Mouse (Mus musculus) forebrain, postnatal 0 days (tissue): ENCODE measurements around the gene Camkmt. TPM values are rescaled to one million over a fixed set of nuclear protein-coding genes. Genes with fewer than 3 reads are reported as not detected.

Source experiments
- ATAC-seq: fragments of 200-750 bp; cut with Nextera tagmentation; 2 replicates; pipeline ENCODE4 v1.8.0; 2017; ENCODE audit warnings: mild to moderate bottlenecking, moderate library complexity
- DNase-seq: peaks from one replicate; pipeline ENCODE4 v3.0.0-alpha.2; 2015
- H3K27ac ChIP-seq: fragments of 300-500 bp; sonication (generic); 2 replicates; pipeline ENCODE4 v1.5.1; 2014; ENCODE audit warnings: low read depth, mild to moderate bottlenecking, antibody characterized with exemption, low read length, moderate library complexity, mixed read lengths
- H3K27me3 ChIP-seq: fragments of 300-500 bp; sonication (generic); 2 replicates; pipeline ENCODE4 v1.6.1; 2014; ENCODE audit warnings: mild to moderate bottlenecking, low read length, mixed read lengths; ENCODE audit not compliant: insufficient read depth
- H3K36me3 ChIP-seq: fragments of 300-500 bp; sonication (generic); 2 replicates; pipeline ENCODE4 v1.6.1; 2014; ENCODE audit warnings: mild to moderate bottlenecking, moderate library complexity; ENCODE audit not compliant: insufficient read depth
- H3K4me1 ChIP-seq: fragments of 300-500 bp; sonication (generic); 2 replicates; pipeline ENCODE4 v1.6.1; 2014; ENCODE audit warnings: antibody characterized with exemption; ENCODE audit not compliant: insufficient read depth
- H3K4me2 ChIP-seq: fragments of 300-500 bp; sonication (generic); 2 replicates; pipeline ENCODE4 v1.6.1; 2014; ENCODE audit warnings: low read depth, mild to moderate bottlenecking, moderate library complexity
- H3K4me3 ChIP-seq: fragments of 300-500 bp; sonication (generic); 2 replicates; pipeline ENCODE4 v1.5.1; 2014; ENCODE audit warnings: low read depth, low read length, mixed read lengths
- H3K9ac ChIP-seq: fragments of 300-500 bp; sonication (generic); 2 replicates; pipeline ENCODE4 v1.6.1; 2014; ENCODE audit warnings: mild to moderate bottlenecking
- H3K9me3 ChIP-seq: fragments of 300-500 bp; sonication (generic); 2 replicates; pipeline ENCODE4 v1.6.1; 2016; ENCODE audit warnings: low read length
- CTCF ChIP-seq: sonication (generic); IDR thresholded peaks from 2 replicates; pipeline ENCODE4 v1.5.1; 2016; ENCODE audit warnings: antibody characterized with exemption, control low read depth, low read depth
- WGBS: fragments of 180-500 bp; shearing (Covaris S2); extraction: QIAGEN DNeasy Blood & Tissue Kit; methylation state at CpG from one replicate; pipeline ENCODE4 v1.1.7; 2014; 5-methylcytosine and 5-hydroxymethylcytosine counted together
- polyA plus RNA-seq: library from polyadenylated mRNA; unstranded; fragments of >200 nt; fragmentation: Nextera tagmentation; extraction: Ambion mirVana; gene quantifications from 2 replicates; pipeline ENCODE4 v1.2.1, GENCODE M21; 2015
- total RNA-seq: library from RNA; depleted of rRNA; stranded (reverse); fragments of >200 nt; gene quantifications from 2 replicates; pipeline ENCODE4 v1.2.3, GENCODE M21; 2014

Camkmt gene
- total and polyA plus RNA-seq, 2 experiments from 2014 or later = 14.3 to 16.4 TPM

- Histone ChIP-seq H3K9ac (no peak overlapping the region), H3K9me3 (no peaks in the 10 kb centered on the region), H3K27ac (no peak overlapping the region), H3K36me3 (no peaks in the 10 kb centered on the region), H3K27me3 (no peaks in the 10 kb centered on the region), H3K4me2 (no peak overlapping the region), H3K4me3 (no peak overlapping the region), H3K4me1 (no peaks in the 10 kb centered on the region)
- no peak for TF ChIP-seq CTCF
- WGBS = 74% methylated on average over 10 of the region's 10 CpGs
- ATAC-seq (peak; percentile 27; the same call in 1 of the 2 replicates), DNase-seq (no peak)
Measured at GRCm38 (mm10) chr17:85406195-85406594, 315.8 kb downstream of the Camkmt start.

GRCm38 (mm10) chr17:85428831-85429230 is 338.5 kb downstream of the Camkmt start:
- H3K27ac ChIP-seq = no peak overlapping the region
- WGBS = 85% methylated on average over 7 of the region's 7 CpGs
- DNase-seq (no peak), ATAC-seq (no peak)
- no peaks in the 10 kb centered on the region for H3K4me1 ChIP-seq
- no peak overlapping the region for H3K4me2 ChIP-seq
- H3K4me3 ChIP-seq = no peak overlapping the region
- H3K27me3 ChIP-seq = no peaks in the 10 kb centered on the region
- H3K9me3 ChIP-seq = no peaks in the 10 kb centered on the region
- H3K36me3 ChIP-seq = no peaks in the 10 kb centered on the region
- no peak overlapping the region for H3K9ac ChIP-seq
- no peak for TF ChIP-seq CTCF

DNA sequence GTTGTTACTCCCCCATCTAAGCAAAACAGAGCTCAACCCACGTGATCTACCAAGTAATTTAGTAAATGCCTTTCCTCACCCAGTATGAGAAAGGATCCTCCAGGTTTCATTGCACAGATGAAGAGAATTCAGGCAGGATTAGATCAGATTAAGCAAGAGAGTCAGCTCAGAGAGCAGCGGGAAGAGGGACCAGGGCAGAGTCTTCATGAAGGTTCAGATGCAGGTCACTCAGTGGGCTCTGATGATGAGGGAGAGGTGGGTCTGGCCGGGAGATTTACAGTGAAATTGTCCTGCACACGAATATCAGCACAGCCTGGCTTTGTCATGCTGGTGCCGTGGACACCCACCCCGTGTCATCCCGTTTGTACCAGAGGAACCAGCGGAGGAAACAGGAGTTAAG is 342.6 kb downstream of the Camkmt start:
- no peak overlapping the region for H3K27ac ChIP-seq
- H3K4me3 ChIP-seq = no peak overlapping the region
- no peaks in the 10 kb centered on the region for H3K27me3 ChIP-seq
- no peak overlapping the region for H3K4me2 ChIP-seq
- TF ChIP-seq CTCF = no peak
- no peak for DNase-seq
- no peak for ATAC-seq
- H3K36me3 ChIP-seq = no peaks in the 10 kb centered on the region
- WGBS = 37% methylated on average over 8 of the region's 8 CpGs
- H3K9ac ChIP-seq = no peak overlapping the region
- no peaks in the 10 kb centered on the region for H3K9me3 ChIP-seq
- no peaks in the 10 kb centered on the region for H3K4me1 ChIP-seq

- DNase-seq = no peak
- no peaks in the 10 kb centered on the region for H3K4me1 ChIP-seq
- H3K4me2 ChIP-seq = no peak overlapping the region
- WGBS = 70% methylated on average over 8 of the region's 8 CpGs
- H3K9me3 ChIP-seq = no peaks in the 10 kb centered on the region
- no peak overlapping the region for H3K27ac ChIP-seq
- TF ChIP-seq CTCF = no peak
- H3K36me3 ChIP-seq = no peaks in the 10 kb centered on the region
- H3K4me3 ChIP-seq = no peak overlapping the region
- no peak for ATAC-seq
- no peaks in the 10 kb centered on the region for H3K27me3 ChIP-seq
- H3K9ac ChIP-seq = no peak overlapping the region
Measured at GRCm38 (mm10) chr17:85443036-85443435, 352.7 kb downstream of the Camkmt start.

GRCm38 (mm10) chr17:85454419-85454983 is 364.1 kb downstream of the Camkmt start:
- ATAC-seq (peak; percentile 80), DNase-seq (no peak)
- peaks cover 41% of the 10 kb centered on the region for H3K27me3 ChIP-seq
- H3K4me3 ChIP-seq = 0 out of 2 replicates have a peak overlapping the region, but pooled peaks have one; percentile 1
- TF ChIP-seq CTCF = no peak
- peak overlapping the region; percentile 60; the same call in 1 of the 2 replicates for H3K27ac ChIP-seq
- no peaks in the 10 kb centered on the region for H3K9me3 ChIP-seq
- no peaks in the 10 kb centered on the region for H3K36me3 ChIP-seq
- H3K4me2 ChIP-seq = peak overlapping the region; percentile 33
- 11% methylated on average over 23 of the region's 23 CpGs for WGBS
- peak overlapping the region; percentile 18; the same call in 1 of the 2 replicates for H3K9ac ChIP-seq
- 0 out of 2 replicates have a peak, but pooled peaks cover 3% of the 10 kb centered on the region for H3K4me1 ChIP-seq

DNA sequence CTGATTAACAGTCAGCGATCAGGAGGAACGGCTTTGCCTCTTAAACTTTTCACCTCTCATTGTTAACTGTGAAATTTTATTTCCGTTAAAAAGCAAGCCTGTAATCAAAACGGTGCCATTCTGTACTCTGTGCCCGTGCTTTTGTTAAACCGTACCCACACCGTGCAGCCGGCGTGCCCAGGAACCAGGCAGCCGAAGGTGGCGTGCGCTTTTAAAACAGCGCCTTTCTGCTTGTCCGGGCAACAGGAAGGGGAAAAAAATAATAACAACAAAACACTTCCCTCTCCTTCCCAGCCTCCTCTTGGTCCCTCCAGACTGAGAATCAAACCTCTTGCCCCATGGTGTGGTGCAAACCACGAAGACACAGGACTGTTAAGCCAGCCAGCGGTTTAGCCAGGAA is 364.7 kb downstream of the Camkmt start:
- DNase-seq (no peak), ATAC-seq (peak; percentile 76; the same call in 1 of the 2 replicates)
- Histone ChIP-seq H3K9ac (no peak overlapping the region), H3K4me1 (0 out of 2 replicates have a peak, but pooled peaks cover 3% of the 10 kb centered on the region), H3K36me3 (no peaks in the 10 kb centered on the region), H3K27ac (no peak overlapping the region), H3K9me3 (no peaks in the 10 kb centered on the region), H3K27me3 (peaks cover 47% of the 10 kb centered on the region), H3K4me3 (0 out of 2 replicates have a peak overlapping the region, but pooled peaks have one; percentile 9), H3K4me2 (peak overlapping the region; percentile 33)
- TF ChIP-seq CTCF = no peak
- 4% methylated on average over 16 of the region's 16 CpGs for WGBS

DNA sequence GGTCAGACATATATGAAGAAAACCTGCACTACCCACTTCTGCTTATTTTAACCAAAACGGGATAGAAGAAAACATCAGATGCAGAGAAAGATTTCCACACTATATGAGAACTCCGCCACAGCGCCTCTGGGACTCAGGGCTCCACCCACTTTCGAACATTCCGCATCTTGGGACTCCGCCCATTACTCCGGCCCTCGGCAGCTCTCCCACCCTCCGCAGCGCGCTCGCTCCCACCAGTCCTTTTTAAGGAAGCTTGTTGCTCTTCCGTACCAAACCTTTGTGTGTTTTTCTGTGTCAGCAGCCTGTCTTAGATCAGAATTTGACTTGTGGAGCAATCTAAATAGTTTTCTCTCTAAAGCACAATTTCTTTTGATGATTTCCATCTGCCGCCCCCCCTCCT is 367.7 kb downstream of the Camkmt start:
- Histone ChIP-seq H3K9ac (no peak overlapping the region), H3K4me2 (peak overlapping the region; percentile 26; the same call in 1 of the 2 replicates), H3K4me1 (0 out of 2 replicates have a peak, but pooled peaks cover 3% of the 10 kb centered on the region), H3K36me3 (no peaks in the 10 kb centered on the region), H3K27me3 (peaks cover 75% of the 10 kb centered on the region), H3K9me3 (no peaks in the 10 kb centered on the region), H3K27ac (no peak overlapping the region), H3K4me3 (no peak overlapping the region)
- WGBS = 9% methylated on average over 14 of the region's 14 CpGs
- no peak for TF ChIP-seq CTCF
- ATAC-seq (no peak), DNase-seq (no peak)
